Comparison of ENCODE assay signal across 29 mouse cellular contexts in the genomic region with DNA sequence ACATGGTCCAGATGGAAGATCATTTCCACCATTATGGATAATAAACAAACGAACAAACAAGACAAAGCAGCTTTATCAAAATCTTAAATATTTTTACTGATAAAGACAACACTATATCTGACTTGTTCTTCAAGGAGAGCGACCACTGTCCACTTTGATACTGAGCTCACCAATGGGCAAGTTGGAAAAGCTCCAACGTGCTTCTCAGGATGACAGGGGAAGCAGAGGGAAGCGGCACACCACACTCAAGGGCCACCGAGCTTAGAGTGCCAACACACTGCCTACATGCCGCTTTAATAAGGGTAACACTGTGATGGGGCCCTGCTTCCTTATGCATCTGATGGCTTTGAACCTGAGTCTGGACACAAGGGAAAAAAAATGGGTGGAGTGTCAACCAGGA.
"Had no signal": no experiment of that assay in that cellular context is flagged by ENCODE, and none has a peak within 500 bp of the region (broad histone marks: within the 10 kb centered on the region; RNA-seq: fewer than 3 reads in every experiment).

No protein-coding gene starts in this region.

- H3K4me2 ChIP-seq: limb, embryonic 12.5 days; limb, embryonic 13.5 days; limb, embryonic 15.5 days; liver, embryonic 11.5 days; liver, embryonic 12.5 days; liver, embryonic 13.5 days; liver, embryonic 15.5 days; lung, embryonic 14.5 days; lung, embryonic 15.5 days; midbrain, embryonic 11.5 days; midbrain, embryonic 12.5 days; midbrain, embryonic 13.5 days; neural tube, embryonic 12.5 days had no signal

- H3K4me3 ChIP-seq: limb, embryonic 10.5 days; limb, embryonic 12.5 days; limb, embryonic 13.5 days; limb, embryonic 15.5 days; liver, embryonic 12.5 days; liver, embryonic 13.5 days; liver, embryonic 15.5 days; lung, embryonic 15.5 days; megakaryocyte, embryonic 14.5 days; midbrain, embryonic 12.5 days; midbrain, embryonic 13.5 days; myocyte; neural tube, embryonic 12.5 days had no signal

- H3K9ac ChIP-seq: limb, embryonic 12.5 days; limb, embryonic 13.5 days; limb, embryonic 15.5 days; liver, embryonic 12.5 days; liver, embryonic 13.5 days; liver, embryonic 14.5 days; liver, embryonic 15.5 days; liver, postnatal 0 days; lung, embryonic 14.5 days; lung, embryonic 15.5 days; midbrain, embryonic 12.5 days; midbrain, embryonic 13.5 days; neural tube, embryonic 12.5 days had no signal

- DNase-seq: liver; liver, embryonic 13.5 days; liver, postnatal 0 days; lung, adult 18-20 months; lung, adult 2 months; lung, embryonic 14.5 days; lung, postnatal 10 days; lung, postnatal 14 days; lung, postnatal 36 days; lung, postnatal 4 days; midbrain, embryonic 14.5 days had no signal

- H3K36me3 ChIP-seq: limb, embryonic 10.5 days; limb, embryonic 12.5 days; limb, embryonic 13.5 days; limb, embryonic 15.5 days; liver, embryonic 12.5 days; liver, embryonic 13.5 days; liver, embryonic 15.5 days; lung, embryonic 15.5 days; midbrain, embryonic 12.5 days; midbrain, embryonic 13.5 days; neural tube, embryonic 12.5 days had no signal

- H3K4me1 ChIP-seq: liver, embryonic 12.5 days; liver, embryonic 13.5 days; liver, embryonic 15.5 days had no signal

- H3K9me3 ChIP-seq: limb, embryonic 10.5 days; limb, embryonic 12.5 days; limb, embryonic 13.5 days; limb, embryonic 15.5 days; liver, embryonic 12.5 days; liver, embryonic 13.5 days; liver, embryonic 15.5 days; lung, embryonic 15.5 days; midbrain, embryonic 12.5 days; midbrain, embryonic 13.5 days; neural tube, embryonic 12.5 days had no signal

- ATAC-seq: liver, embryonic 12.5 days; liver, postnatal 0 days; lung, postnatal 0 days; midbrain, embryonic 13.5 days; midbrain, embryonic 16.5 days had no signal

- H3K27me3 ChIP-seq: limb, embryonic 13.5 days; limb, embryonic 15.5 days; liver, embryonic 12.5 days; liver, embryonic 13.5 days; liver, embryonic 15.5 days; lung, embryonic 15.5 days; megakaryocyte, embryonic 14.5 days; midbrain, embryonic 12.5 days; neural tube, embryonic 12.5 days had no signal

- H3K27ac ChIP-seq: limb, embryonic 10.5 days; limb, embryonic 12.5 days; limb, embryonic 13.5 days; limb, embryonic 15.5 days; liver, embryonic 12.5 days; liver, embryonic 13.5 days; liver, embryonic 14.5 days; liver, embryonic 15.5 days; lung, embryonic 15.5 days; macrophage; midbrain, embryonic 12.5 days; midbrain, embryonic 13.5 days; neural tube, embryonic 12.5 days had no signal
